Mouse (Mus musculus) G1E (cell line): ENCODE measurements around the gene Ppp1r9b.

ENCODE experiments used
- CTCF ChIP-seq: IDR thresholded peaks from 2 replicates; pipeline ENCODE4 v1.5.1; 2012; ENCODE audit warnings: low read depth, low read length, inconsistent platforms, mixed read lengths
- GATA1 ChIP-seq: IDR thresholded peaks from 2 replicates; pipeline ENCODE4 v1.6.1; 2012; ENCODE audit warnings: borderline replicate concordance, low read length, inconsistent platforms, mixed read lengths
- GATA2 ChIP-seq: IDR thresholded peaks from 2 replicates; pipeline ENCODE4 v1.6.1; 2012; ENCODE audit warnings: low read depth, low read length, inconsistent platforms, borderline replicate concordance
- POLR2AphosphoS5 ChIP-seq: IDR thresholded peaks from 2 replicates; pipeline ENCODE4 v1.6.1; 2012; ENCODE audit warnings: low read depth, low read length, inconsistent platforms; ENCODE audit not compliant: insufficient replicate concordance
- TAL1 ChIP-seq: conservative IDR thresholded peaks from 2 replicates; pipeline ENCODE4 v1.6.1; 2012; ENCODE audit warnings: low read depth, low read length, inconsistent platforms, mixed read lengths

GRCm38 (mm10) chr11:94958065-94958858, 32.6 kb upstream of the Ppp1r9b start:
- TF ChIP-seq CTCF: no peak
- TF ChIP-seq POLR2AphosphoS5: no peak
- no peak for TF ChIP-seq GATA1
- TF ChIP-seq TAL1: no peak
- TF ChIP-seq GATA2: no peak
